In genomic region chr19:17745380-17745779, GRCm38 (mm10) we compare ENCODE assay signal across 30 mouse cellular contexts.
A peak's percentile ranks its signal among the peaks of the same experiment; 100 is the strongest.
DNase-seq lines count a peak whose midpoint lies in the region; ATAC-seq and TF ChIP-seq lines count a peak whose summit lies in the region.
"Had no signal": no experiment of that assay in that cellular context is flagged by ENCODE, and none has a peak within 500 bp of the region (broad histone marks: within the 10 kb centered on the region; RNA-seq: fewer than 3 reads in every experiment).

No protein-coding gene starts in this region.

- WGBS in forebrain, embryonic 16.5 days, result 78% methylated on average over 2 of the region's 2 CpGs
- 88% methylated on average over 2 of the region's 2 CpGs for WGBS in forebrain, embryonic 12.5 days
- WGBS in intestine, postnatal 0 days, result 86% methylated on average over 2 of the region's 2 CpGs

- no peaks in the 10 kb centered on the region for H3K4me1 ChIP-seq in forebrain, embryonic 16.5 days (replicated peaks; ENCODE audit: control insufficient read depth, insufficient read depth, low read length)
- no peaks in the 10 kb centered on the region for H3K4me1 ChIP-seq in forebrain, embryonic 12.5 days
- peaks cover 9% of the 10 kb centered on the region for H3K4me1 ChIP-seq in intestine, postnatal 0 days (replicated peaks; ENCODE audit: control insufficient read depth, insufficient read depth, low read length)
- H3K4me1 ChIP-seq: hindbrain, embryonic 10.5 days; hindbrain, embryonic 15.5 days; limb, embryonic 10.5 days; limb, embryonic 15.5 days; liver, embryonic 13.5 days; megakaryocyte, embryonic 14.5 days; midbrain, embryonic 12.5 days; neural tube, embryonic 13.5 days had no signal

- no peak overlapping the region for H3K27ac ChIP-seq in forebrain, embryonic 16.5 days (ENCODE audit: low read length)
- H3K27ac ChIP-seq in forebrain, embryonic 12.5 days, result no peak overlapping the region
- peak overlapping the region; percentile 51 for H3K27ac ChIP-seq in layer of hippocampus, adult 2 months
- peak overlapping the region; percentile 74 for H3K27ac ChIP-seq in intestine, postnatal 0 days (ENCODE audit: low read depth, low read length)
- H3K27ac ChIP-seq: embryonic facial prominence, embryonic 13.5 days; hindbrain, embryonic 10.5 days; hindbrain, embryonic 15.5 days; limb, embryonic 10.5 days; limb, embryonic 15.5 days; liver, embryonic 13.5 days; midbrain, embryonic 12.5 days; neural tube, embryonic 13.5 days had no signal

- H3K4me3 ChIP-seq in forebrain, embryonic 16.5 days (replicated peaks; ENCODE audit: low read length), result no peak overlapping the region
- H3K4me3 ChIP-seq in forebrain, embryonic 12.5 days (replicated peaks), result no peak overlapping the region
- H3K4me3 ChIP-seq in layer of hippocampus, adult 2 months, result no peak overlapping the region
- no peak overlapping the region for H3K4me3 ChIP-seq in intestine, postnatal 0 days (ENCODE audit: low read depth, low read length)
- H3K4me3 ChIP-seq: embryonic facial prominence, embryonic 13.5 days; hindbrain, embryonic 10.5 days; hindbrain, embryonic 15.5 days; limb, embryonic 10.5 days; limb, embryonic 15.5 days; liver, embryonic 13.5 days; megakaryocyte, embryonic 14.5 days; midbrain, embryonic 12.5 days; myocyte; neural tube, embryonic 13.5 days had no signal

- DNase-seq in layer of hippocampus, adult 2 months (ENCODE audit: low spot score in 2 of 2), result peak; percentile 23 to 48
- DNase-seq in layer of hippocampus, postnatal 36 days, result no peak
- DNase-seq in embryo, embryonic 10 days (ENCODE audit: low spot score), result no peak
- DNase-seq in adrenal gland, postnatal 25 days, result no peak
- DNase-seq: adrenal gland, postnatal 36 days; cerebellum, adult 8-10 months; cerebellum, postnatal 25 days; embryo, embryonic 11 days; gastrocnemius, postnatal 10 days; heart, postnatal 14 days; kidney, postnatal 10 days; liver, embryonic 13.5 days; lung, adult 18-20 months; lung, postnatal 4 days; right cerebral cortex, postnatal 4 days; thymus, postnatal 4 days had no signal

- no peak overlapping the region for H3K4me2 ChIP-seq in forebrain, embryonic 16.5 days (ENCODE audit: low read length)
- H3K4me2 ChIP-seq in forebrain, embryonic 12.5 days, result no peak overlapping the region
- no peak overlapping the region for H3K4me2 ChIP-seq in intestine, postnatal 0 days (replicated peaks; ENCODE audit: low read depth)
- H3K4me2 ChIP-seq: embryonic facial prominence, embryonic 13.5 days; hindbrain, embryonic 15.5 days; limb, embryonic 15.5 days; liver, embryonic 13.5 days; midbrain, embryonic 12.5 days; neural tube, embryonic 13.5 days had no signal

- no peak overlapping the region for H3K9ac ChIP-seq in forebrain, embryonic 16.5 days (replicated peaks; ENCODE audit: low read depth, low read length)
- no peak overlapping the region for H3K9ac ChIP-seq in forebrain, embryonic 12.5 days
- H3K9ac ChIP-seq in intestine, postnatal 0 days (ENCODE audit: low read depth, low read length), result no peak overlapping the region
- H3K9ac ChIP-seq: embryonic facial prominence, embryonic 13.5 days; hindbrain, embryonic 15.5 days; limb, embryonic 15.5 days; liver, embryonic 13.5 days; midbrain, embryonic 12.5 days; neural tube, embryonic 13.5 days had no signal

- no peaks in the 10 kb centered on the region for H3K9me3 ChIP-seq in forebrain, embryonic 16.5 days (ENCODE audit: control insufficient read depth, low read length)
- no peaks in the 10 kb centered on the region for H3K9me3 ChIP-seq in forebrain, embryonic 12.5 days
- no peaks in the 10 kb centered on the region for H3K9me3 ChIP-seq in intestine, postnatal 0 days (ENCODE audit: control insufficient read depth)
- H3K9me3 ChIP-seq: embryonic facial prominence, embryonic 13.5 days; hindbrain, embryonic 10.5 days; hindbrain, embryonic 15.5 days; limb, embryonic 10.5 days; limb, embryonic 15.5 days; liver, embryonic 13.5 days; midbrain, embryonic 12.5 days; neural tube, embryonic 13.5 days had no signal

- no peaks in the 10 kb centered on the region for H3K36me3 ChIP-seq in forebrain, embryonic 16.5 days (ENCODE audit: control insufficient read depth, insufficient read depth)
- H3K36me3 ChIP-seq in forebrain, embryonic 12.5 days (replicated peaks), result no peaks in the 10 kb centered on the region
- H3K36me3 ChIP-seq in intestine, postnatal 0 days (ENCODE audit: control insufficient read depth, insufficient read depth), result 0 out of 2 replicates have a peak, but pooled peaks cover 1% of the 10 kb centered on the region
- H3K36me3 ChIP-seq: hindbrain, embryonic 10.5 days; hindbrain, embryonic 15.5 days; limb, embryonic 10.5 days; limb, embryonic 15.5 days; liver, embryonic 13.5 days; midbrain, embryonic 12.5 days; neural tube, embryonic 13.5 days had no signal

- no peaks in the 10 kb centered on the region for H3K27me3 ChIP-seq in forebrain, embryonic 16.5 days (replicated peaks; ENCODE audit: control insufficient read depth, insufficient read depth, low read length)
- H3K27me3 ChIP-seq in forebrain, embryonic 12.5 days, result no peaks in the 10 kb centered on the region
- no peaks in the 10 kb centered on the region for H3K27me3 ChIP-seq in intestine, postnatal 0 days (replicated peaks; ENCODE audit: control insufficient read depth, insufficient read depth, low read length)
- H3K27me3 ChIP-seq: embryonic facial prominence, embryonic 13.5 days; hindbrain, embryonic 15.5 days; limb, embryonic 15.5 days; liver, embryonic 13.5 days; megakaryocyte, embryonic 14.5 days; midbrain, embryonic 12.5 days; neural tube, embryonic 13.5 days had no signal

- no peak for TF ChIP-seq CTCF in layer of hippocampus, adult 2 months (conservative IDR thresholded peaks at IDR 0.05)
- TF ChIP-seq CTCF in intestine, postnatal 0 days (IDR thresholded peaks at IDR 0.05; ENCODE audit: low read depth), result no peak

- peak; percentile 81 for ATAC-seq in forebrain, embryonic 16.5 days
- ATAC-seq in forebrain, embryonic 12.5 days (ENCODE audit: low FRiP score), result no peak
- no peak for ATAC-seq in intestine, postnatal 0 days
- ATAC-seq: inflammation-experienced regulatory T-cells, adult 6 months; lung, postnatal 0 days had no signal

Comparison
In these comparisons a context has a peak if more than half of its experiments do, and no peak if none do; other contexts are left out.
1. DNase-seq: peak in layer of hippocampus, adult 2 months (2 of 2); none in layer of hippocampus, postnatal 36 days (0 of 2), embryo, embryonic 10 days (single experiment) and adrenal gland, postnatal 25 days (single experiment).
2. H3K27ac ChIP-seq: peak in layer of hippocampus, adult 2 months (single experiment) and intestine, postnatal 0 days (single experiment); none in forebrain, embryonic 16.5 days (single experiment) and forebrain, embryonic 12.5 days (single experiment).